Mouse (Mus musculus) gastrocnemius, adult 2 months (tissue): ENCODE results near the gene Mtx3. TPM values are rescaled to one million over a fixed set of nuclear protein-coding genes. Genes with fewer than 3 reads are reported as not detected.
"Not testable (repeated sequence)": the region's sequence is repeated elsewhere in the genome, so short reads cannot be mapped to it uniquely, and the experiment has no call there.

ENCODE experiments used
- DNase-seq: peaks from one replicate; pipeline ENCODE4 v3.0.0; 2022
- H3K27ac ChIP-seq: fragments of 200-600 bp; 2 replicates; pipeline ENCODE4 v1.8.1; 2022; ENCODE audit warnings: mild to moderate bottlenecking
- H3K4me3 ChIP-seq: fragments of 200-600 bp; 2 replicates; pipeline ENCODE4 v1.8.1; 2022; ENCODE audit warnings: mild to moderate bottlenecking, moderate library complexity
- CTCF ChIP-seq: fragments of 200-600 bp; IDR thresholded peaks from 2 replicates; pipeline ENCODE4 v1.8.1; 2022; ENCODE audit warnings: antibody characterized with exemption, mild to moderate bottlenecking, moderate library complexity
- intact Hi-C: fragments of 180-260 bp; cut with DNase I; formaldehyde crosslinking; loops from one replicate; pipeline ENCODE4 v1.15.1; 2025
- long read RNA-seq, 2 experiments: library from polyadenylated mRNA; stranded (forward); transcript quantifications; one replicate each; pipeline ENCODE4 v2.0.0; 2021
- total RNA-seq, 2 experiments: library from RNA; stranded (reverse); gene quantifications; 2 replicates each; pipeline ENCODE4 v1.2.3; 2021

The Mtx3 gene
- 1 to 10 TPM; 4.3 to 4.7 TPM for total RNA-seq
- long read RNA-seq, experiment 1, partial matches to known transcripts: 0 of 2 reads
- long read RNA-seq, experiment 1, other reads (novel, unspliced or antisense): 2 of 2 reads
- long read RNA-seq, experiment 2: 0 reads

GRCm38 (mm10) chr13:92844586-92845221 lies at the start of gene Mtx3:
Gene Mtx3, plus strand, starts transcription at chr13:92844760.
- peak; percentile 21; the same call in 1 of the 2 replicates for TF ChIP-seq CTCF
- intact Hi-C loops: loop anchor here (5.0 kb wide), 1 partner anchor 92 kb away; no protein-coding TSS in a partner anchor
- Histone ChIP-seq H3K4me3 (peak within 1 kb of the TSS; percentile 91), H3K27ac (peak within 1 kb of the TSS; percentile 92)
- DNase-seq: peak; percentile 91

GRCm38 (mm10) chr13:92798830-92799229 lies 45.7 kb upstream of the Mtx3 start:
- no peak overlapping the region for H3K27ac ChIP-seq
- DNase-seq: no peak
- intact Hi-C loops: no loop called here
- no peak overlapping the region for H3K4me3 ChIP-seq
- no peak for TF ChIP-seq CTCF

GRCm38 (mm10) chr13:92799306-92799925 lies 45.1 kb upstream of the Mtx3 start:
- H3K27ac ChIP-seq: no peak overlapping the region
- H3K4me3 ChIP-seq: no peak overlapping the region
- intact Hi-C loops: no loop called here
- DNase-seq: no peak
- TF ChIP-seq CTCF: no peak

- DNase-seq: no peak
- intact Hi-C loops: no loop called here
- Histone ChIP-seq H3K27ac (no peak overlapping the region), H3K4me3 (no peak overlapping the region)
- TF ChIP-seq CTCF: no peak
Measured at GRCm38 (mm10) chr13:92806785-92807184, 37.8 kb upstream of the Mtx3 start.

GRCm38 (mm10) chr13:92807849-92808248 lies 36.7 kb upstream of the Mtx3 start:
- DNase-seq: no peak
- Histone ChIP-seq H3K27ac (no peak overlapping the region), H3K4me3 (no peak overlapping the region)
- intact Hi-C loops: no loop called here
- TF ChIP-seq CTCF: no peak

GRCm38 (mm10) chr13:92810592-92810991 lies 34.0 kb upstream of the Mtx3 start:
- DNase-seq: peak; percentile 60
- H3K27ac ChIP-seq, H3K4me3 ChIP-seq, intact Hi-C loops: not testable (repeated sequence)

- intact Hi-C loops: no loop called here
Measured at GRCm38 (mm10) chr13:92816329-92816728, 28.2 kb upstream of the Mtx3 start.

GRCm38 (mm10) chr13:92817357-92817756 lies 27.2 kb upstream of the Mtx3 start:
- intact Hi-C loops: no loop called here
- H3K27ac ChIP-seq: no peak overlapping the region
- no peak for TF ChIP-seq CTCF
- no peak overlapping the region for H3K4me3 ChIP-seq
- no peak for DNase-seq

More at GRCm38 (mm10) chr13:92816329-92816728, 28.2 kb upstream of the Mtx3 start:
- Histone ChIP-seq H3K4me3 (no peak overlapping the region), H3K27ac (no peak overlapping the region)
- no peak for TF ChIP-seq CTCF
- no peak for DNase-seq

GRCm38 (mm10) chr13:92828820-92829219 lies 15.7 kb upstream of the Mtx3 start:
- TF ChIP-seq CTCF: no peak
- intact Hi-C loops: no loop called here

GRCm38 (mm10) chr13:92833162-92833561 lies 11.4 kb upstream of the Mtx3 start:
- no peak for TF ChIP-seq CTCF
- Histone ChIP-seq H3K4me3 (no peak overlapping the region), H3K27ac (0 out of 2 replicates have a peak overlapping the region, but pooled peaks have one; percentile 20)
- no peak for DNase-seq
- intact Hi-C loops: loop anchor here (1.0 kb wide), 1 partner anchor 8 kb away; no protein-coding TSS in a partner anchor

More at GRCm38 (mm10) chr13:92828820-92829219, 15.7 kb upstream of the Mtx3 start:
- H3K4me3 ChIP-seq: peak overlapping the region; percentile 53
- peak overlapping the region; percentile 20; the same call in 1 of the 2 replicates for H3K27ac ChIP-seq
- DNase-seq: peak; percentile 22

- H3K4me3 ChIP-seq: no peak overlapping the region
- TF ChIP-seq CTCF: no peak
- no peak overlapping the region for H3K27ac ChIP-seq
- intact Hi-C loops: no loop called here
- DNase-seq: no peak
Measured at GRCm38 (mm10) chr13:92846438-92846837, 1.9 kb downstream of the Mtx3 start.

GRCm38 (mm10) chr13:92847336-92847735 lies 2.8 kb downstream of the Mtx3 start:
- H3K27ac ChIP-seq: no peak overlapping the region

GRCm38 (mm10) chr13:92848002-92848401 lies 3.4 kb downstream of the Mtx3 start:
- Histone ChIP-seq H3K4me3 (no peak overlapping the region), H3K27ac (no peak overlapping the region)
- DNase-seq: no peak
- no peak for TF ChIP-seq CTCF
- intact Hi-C loops: no loop called here

More at GRCm38 (mm10) chr13:92847336-92847735, 2.8 kb downstream of the Mtx3 start:
- no peak overlapping the region for H3K4me3 ChIP-seq
- intact Hi-C loops: no loop called here
- no peak for DNase-seq
- no peak for TF ChIP-seq CTCF
